Mouse (Mus musculus): ENCODE data around the gene Snrpc. TPM values are rescaled to one million over a fixed set of nuclear protein-coding genes. Genes with fewer than 3 reads are reported as not detected.
A peak's percentile ranks its signal among the peaks of the same experiment; 100 is the strongest.
"Not testable (repeated sequence)": the region's sequence is repeated elsewhere in the genome, so short reads cannot be mapped to it uniquely, and the experiment has no call there.

Snrpc gene
- total RNA-seq (2021): 10 to 100 TPM; 84.2 to 85.8 TPM
- long read RNA-seq, experiment 1, transcript Snrpc-201 (6 exons, 758 nt): major isoform, 53 of 60 reads
- long read RNA-seq, experiment 1, partial matches to known transcripts: 7 of 60 reads
- long read RNA-seq, experiment 1, other reads (novel, unspliced or antisense): 0 of 60 reads
- long read RNA-seq, experiment 2, transcript Snrpc-201 (6 exons, 758 nt): major isoform, 23 of 26 reads
- long read RNA-seq, experiment 2, partial matches to known transcripts: 3 of 26 reads
- long read RNA-seq, experiment 2, other reads (novel, unspliced or antisense): 0 of 26 reads

DNA sequence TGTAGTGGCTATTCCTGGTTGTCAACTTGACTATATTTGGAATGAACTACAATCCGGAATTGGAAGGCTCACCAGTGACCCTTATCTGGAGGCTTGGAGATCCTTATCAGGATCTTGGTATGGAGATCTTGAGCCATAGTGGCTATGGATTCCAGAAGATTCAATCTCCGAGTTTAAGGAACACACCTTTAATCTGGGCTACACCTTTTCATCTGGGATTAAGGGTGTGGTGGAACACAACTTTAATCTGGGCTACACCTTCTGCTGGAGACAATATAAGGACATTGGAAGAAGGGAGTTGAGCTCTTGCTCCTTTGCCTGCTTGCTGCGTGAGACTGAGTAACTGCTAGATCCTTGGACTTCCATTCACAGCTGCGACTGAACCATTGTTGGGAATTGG, at the start of gene Snrpc:
TSS of gene Snrpc (plus strand) at position 301 of the 400 bp plus-strand sequence.
- DNase-seq: not testable (repeated sequence)

DNA sequence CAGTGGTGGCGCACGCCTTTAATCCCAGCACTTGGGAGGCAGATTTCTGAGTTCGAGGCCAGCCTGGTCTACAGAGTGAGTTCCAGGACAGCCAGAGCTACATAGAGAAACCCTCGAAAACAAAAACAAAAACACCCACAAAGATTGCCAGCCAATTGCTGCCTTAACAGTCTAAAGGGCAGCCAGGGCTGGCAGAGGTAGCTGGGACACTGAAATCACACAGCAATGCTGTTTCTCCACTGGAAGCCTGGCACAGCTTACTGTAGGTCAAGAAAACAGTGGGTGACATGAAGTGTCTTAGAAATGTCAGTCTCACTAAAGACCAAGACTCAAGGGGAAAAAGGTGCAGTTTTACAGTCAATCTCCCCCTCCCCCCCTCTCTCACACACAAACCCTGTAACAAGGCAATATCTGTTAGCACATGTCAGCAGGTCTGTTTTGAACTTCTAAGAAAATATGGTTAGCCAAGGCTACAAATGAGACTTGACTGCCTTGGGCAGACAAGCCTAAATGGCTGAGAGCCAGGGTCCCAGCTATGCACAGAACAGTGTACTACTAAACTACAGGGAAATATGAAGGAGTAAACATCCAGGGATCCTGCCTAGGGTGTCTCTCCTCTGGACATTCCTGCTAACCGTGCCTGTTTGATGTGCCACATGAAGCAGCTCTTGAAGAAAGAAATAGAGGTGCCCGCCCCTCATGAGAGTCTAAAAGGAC, 49.3 kb upstream of the Snrpc start:
- DNase-seq: peak in 1 of 2 experiments; percentile 40

DNA sequence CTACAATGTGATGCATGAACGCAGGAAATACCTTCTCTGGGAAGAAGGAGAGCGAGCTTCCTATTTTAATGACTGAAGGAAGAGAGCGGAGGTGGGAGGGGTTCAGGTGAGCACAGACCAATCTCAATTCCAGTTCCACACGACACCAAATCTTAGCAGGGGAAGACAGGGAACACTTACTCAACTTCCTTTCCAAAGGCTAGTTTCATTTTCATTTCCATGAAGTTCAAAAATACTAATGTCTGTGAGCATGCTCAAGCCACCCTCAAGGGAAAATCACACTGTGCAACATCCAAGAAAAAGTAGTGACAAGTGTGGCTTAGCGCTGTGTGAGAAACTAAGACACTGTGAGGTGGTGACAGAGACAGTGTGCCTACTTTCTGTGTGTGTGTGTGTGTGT, 47.9 kb upstream of the Snrpc start:
- no peak for DNase-seq

DNA sequence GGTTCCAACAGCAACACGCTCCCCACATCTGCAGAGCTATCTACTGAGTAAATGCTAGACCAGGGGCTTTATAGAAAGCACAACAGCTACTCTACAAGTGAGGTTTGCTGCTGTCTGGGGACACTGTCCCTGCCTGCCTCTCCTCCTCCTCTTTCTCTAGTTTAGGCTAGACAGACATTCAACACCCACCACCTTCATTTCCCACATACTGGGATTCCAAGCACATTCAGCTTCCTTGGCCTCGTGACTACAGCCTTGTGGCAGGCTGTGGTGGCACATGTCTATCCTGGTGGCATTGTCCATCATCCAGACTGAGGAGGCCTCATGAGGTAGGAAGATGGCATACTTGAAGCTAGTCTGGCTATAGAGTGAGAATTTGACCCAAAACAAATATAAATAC, 47.0 kb upstream of the Snrpc start:
- DNase-seq: no peak

DNA sequence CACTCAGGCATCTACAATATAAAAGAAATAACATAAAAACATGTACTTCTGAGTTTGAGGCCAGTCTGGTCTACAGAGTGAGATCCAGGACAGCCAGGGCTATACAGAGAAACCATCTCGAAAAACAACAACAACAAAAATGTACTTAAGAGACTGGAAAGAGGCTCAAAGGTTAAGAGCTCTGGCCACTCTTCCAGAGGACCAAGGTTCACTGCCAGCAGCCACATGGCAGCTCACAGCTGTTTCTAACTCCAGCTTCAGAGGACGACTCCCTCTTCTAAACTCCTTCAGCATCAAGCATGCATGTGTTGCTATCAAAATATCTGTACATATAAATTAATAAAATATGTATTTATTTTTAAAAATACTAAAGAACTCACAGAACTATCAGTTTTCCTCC, 46.4 kb upstream of the Snrpc start:
- peak in 1 of 2 experiments; percentile 22 for DNase-seq

DNA sequence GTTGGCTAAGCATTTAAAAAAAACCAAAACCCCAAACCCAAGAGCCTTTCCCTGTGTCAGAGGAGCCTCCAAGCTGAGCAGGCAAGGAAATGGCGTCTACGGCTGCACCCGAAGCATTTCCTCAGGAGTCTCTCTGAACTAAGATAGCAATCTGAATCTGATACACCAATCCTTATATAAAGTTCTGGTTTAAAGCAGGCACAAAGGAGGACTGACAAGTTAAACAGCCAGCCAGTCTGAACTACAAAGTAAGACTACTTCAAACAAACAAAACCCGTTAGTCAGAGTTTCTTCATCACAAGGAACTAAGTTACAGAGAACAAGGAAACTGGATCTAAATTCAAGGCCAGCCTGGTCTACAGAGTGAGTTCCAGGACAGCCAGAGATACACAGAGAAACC, 45.4 kb upstream of the Snrpc start:
- no peak for DNase-seq

DNA sequence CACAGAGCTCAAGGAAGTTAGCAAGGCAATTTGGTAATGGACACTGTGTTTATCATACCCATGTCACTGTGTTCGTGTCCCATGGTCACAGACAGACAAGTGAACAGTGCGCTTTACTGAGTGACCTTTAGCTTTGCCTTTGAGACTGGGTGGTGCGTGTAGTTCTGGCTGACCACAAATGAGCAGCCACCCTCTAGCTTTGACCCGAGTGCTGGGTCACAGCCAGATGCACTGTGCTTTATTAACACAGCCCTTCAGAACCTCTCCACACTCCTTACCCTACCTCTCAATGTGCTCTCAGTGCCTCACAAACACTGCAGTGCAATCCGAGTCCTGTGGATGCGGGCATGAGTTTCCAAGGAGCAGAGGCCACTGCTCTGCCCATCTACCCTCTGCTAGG, 44.8 kb upstream of the Snrpc start:
- DNase-seq: peak; percentile 58 to 59

DNA sequence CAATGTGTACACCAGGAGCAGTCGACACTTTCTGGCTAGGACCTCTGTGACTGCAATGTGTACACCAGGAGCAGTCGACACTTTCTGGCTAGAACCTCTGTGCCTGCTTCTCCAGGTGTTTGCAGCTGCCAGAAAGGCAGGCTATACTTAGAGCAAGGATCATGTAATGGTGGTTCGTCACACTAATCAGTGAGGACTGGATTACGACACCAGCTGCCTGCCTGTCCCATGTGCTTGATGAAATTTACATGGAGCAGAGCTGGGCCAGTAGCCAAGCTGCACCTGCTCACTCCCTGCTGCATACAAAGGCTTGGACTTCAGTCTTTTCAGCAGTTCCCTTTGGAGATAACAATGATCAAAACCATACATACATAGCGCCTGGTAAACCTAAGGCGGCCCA, 41.2 kb upstream of the Snrpc start:
- peak; percentile 50 to 55 for DNase-seq

DNA sequence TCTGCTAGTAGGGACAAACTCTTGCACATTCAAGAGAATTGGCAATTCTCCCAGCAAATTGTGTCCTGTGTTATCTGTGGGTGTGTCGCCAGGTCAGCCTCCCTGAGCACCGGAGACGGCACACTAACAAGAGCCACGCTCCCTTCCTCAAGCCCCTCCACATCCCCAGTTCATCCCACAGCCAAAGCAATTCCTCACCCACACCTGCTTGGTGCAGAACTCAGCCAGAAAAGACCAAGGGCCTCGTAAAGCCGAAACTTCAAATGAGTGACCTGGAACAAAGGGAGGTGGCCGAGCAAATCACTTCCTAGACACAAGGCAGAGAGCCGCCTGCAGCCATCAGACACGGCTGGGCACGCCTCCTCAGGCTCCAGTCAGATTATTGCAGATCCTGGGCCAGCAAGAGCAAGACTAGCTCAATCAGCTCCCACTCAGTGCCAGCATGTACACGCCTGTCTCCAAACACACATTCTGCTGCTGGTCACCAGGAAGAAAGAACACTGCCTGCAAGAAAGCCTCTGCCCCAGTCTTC, 40.5 kb upstream of the Snrpc start:
- DNase-seq: peak; percentile 58 to 62

DNA sequence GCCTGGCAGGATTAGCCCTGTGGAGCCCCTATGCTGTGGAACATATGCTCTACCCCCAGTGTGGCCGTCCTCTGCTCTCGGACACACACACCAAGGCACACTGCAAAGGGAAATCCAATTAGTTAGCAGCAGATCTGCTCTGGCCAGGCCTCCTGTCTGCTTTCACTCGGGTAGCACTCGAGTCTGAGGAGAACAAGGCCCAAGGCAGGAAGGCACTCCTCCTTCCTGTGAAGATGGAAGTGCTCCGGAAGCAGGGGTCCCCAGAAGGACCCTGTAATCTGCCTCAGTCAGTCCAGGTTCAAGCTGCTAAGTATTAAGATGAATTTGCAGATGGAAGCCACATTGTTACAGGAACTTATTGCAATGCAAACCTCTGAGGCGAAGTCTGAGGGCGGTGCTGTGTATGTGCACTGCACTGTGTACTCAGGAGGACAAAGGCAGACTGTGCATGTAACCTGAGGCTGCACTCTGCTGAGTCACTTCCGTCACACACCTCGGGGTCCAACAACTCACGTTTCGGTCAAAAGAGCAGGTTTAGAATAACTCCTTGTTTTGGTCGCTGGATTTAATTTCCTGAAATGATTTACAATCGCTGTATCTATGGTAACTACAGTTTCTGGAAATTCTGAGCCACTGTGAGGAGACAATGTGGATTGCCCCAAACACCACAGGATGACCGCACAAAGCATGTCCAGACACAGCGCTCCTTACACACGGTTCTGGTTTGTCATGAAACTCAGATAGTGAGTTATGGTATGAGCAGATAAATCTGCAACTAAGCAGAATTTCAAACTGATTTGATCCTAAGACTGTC, 38.0 kb upstream of the Snrpc start:
- no peak for DNase-seq

DNA sequence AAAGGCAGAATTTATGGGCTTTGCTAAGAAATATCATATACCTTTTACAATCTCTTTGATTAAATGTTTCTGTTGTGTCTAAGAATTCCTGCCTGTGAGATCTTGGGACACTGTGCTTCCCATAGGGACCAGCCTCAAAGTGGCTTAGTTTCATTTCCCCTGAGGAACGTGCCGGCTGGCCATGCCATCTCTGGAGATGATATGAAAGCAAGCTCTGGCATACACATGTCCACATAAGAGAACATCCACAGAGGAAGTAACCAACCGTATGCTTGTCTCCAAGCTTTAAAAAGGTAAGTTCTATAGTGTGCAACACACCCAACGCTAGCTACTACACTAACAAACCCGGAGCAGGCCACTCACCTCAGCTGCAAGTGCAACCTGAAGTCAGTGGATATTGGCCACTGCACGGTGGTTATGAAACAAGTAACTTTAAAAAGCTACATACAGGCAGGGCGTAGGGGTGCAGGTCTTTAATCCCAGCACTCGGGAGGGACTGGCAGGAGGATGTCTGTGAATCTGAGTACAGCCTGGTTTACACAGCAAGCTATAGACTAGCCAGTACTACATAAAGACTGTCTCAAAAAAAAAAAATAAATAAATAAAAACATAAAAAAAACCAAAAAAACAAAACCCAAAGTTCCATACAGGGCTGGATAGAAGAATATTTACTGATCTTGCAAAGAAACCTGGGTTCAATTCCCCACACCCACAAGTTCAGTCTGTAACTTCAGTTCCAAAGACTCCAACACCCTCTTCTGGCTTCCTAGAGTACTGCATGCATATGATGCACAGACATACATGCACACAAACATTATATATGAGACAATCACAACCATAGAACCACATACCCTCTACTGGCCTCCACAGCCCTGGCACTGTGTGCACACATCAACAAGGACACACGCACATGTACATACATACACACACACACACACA, 37.0 kb upstream of the Snrpc start:
- no peak for DNase-seq

DNA sequence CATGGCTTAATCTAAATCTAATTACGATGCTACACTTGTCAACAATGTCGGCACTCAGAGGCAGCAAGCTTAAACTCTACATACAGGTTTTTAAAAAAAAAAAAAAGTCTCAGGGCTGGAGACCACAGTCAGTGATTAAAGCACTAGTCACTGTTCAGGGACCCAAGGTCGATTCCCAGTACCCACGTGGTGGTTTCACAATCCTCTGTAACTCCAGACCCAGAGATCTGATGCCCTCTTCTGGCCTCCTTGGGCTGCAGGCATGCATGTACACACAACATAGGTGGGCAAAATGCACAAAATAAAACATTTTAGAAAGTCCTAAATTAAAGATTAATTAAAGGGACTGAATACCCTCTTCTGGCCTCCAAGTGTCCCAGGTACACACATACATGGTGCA, 34.2 kb upstream of the Snrpc start:
- DNase-seq: peak; percentile 68 to 74

DNA sequence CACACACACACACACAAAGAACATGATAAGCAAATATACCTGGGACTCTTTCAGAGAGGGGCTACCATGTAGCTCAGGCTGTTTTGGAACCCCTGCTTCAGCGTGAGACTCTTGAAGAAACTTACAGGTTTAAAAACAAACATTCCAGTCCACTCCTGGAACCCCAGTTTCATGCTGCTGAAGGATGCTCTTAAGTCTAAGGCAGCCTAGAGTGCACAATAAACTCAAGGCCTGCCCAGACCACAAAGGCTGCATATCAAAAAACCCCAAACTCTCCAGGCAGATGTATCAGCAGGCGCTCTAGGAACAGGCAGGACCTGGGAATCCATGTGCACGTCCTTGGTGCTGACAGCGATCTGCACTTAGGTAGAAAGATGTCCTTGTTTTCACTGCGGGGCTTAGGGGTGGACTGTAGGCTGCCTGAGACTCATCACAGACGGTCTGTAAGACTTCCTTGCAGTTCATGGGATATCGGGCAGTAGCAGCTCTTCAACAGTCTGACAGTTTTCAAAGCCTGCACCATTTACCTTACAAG, 33.7 kb upstream of the Snrpc start:
- DNase-seq: peak in 1 of 2 experiments; percentile 49

DNA sequence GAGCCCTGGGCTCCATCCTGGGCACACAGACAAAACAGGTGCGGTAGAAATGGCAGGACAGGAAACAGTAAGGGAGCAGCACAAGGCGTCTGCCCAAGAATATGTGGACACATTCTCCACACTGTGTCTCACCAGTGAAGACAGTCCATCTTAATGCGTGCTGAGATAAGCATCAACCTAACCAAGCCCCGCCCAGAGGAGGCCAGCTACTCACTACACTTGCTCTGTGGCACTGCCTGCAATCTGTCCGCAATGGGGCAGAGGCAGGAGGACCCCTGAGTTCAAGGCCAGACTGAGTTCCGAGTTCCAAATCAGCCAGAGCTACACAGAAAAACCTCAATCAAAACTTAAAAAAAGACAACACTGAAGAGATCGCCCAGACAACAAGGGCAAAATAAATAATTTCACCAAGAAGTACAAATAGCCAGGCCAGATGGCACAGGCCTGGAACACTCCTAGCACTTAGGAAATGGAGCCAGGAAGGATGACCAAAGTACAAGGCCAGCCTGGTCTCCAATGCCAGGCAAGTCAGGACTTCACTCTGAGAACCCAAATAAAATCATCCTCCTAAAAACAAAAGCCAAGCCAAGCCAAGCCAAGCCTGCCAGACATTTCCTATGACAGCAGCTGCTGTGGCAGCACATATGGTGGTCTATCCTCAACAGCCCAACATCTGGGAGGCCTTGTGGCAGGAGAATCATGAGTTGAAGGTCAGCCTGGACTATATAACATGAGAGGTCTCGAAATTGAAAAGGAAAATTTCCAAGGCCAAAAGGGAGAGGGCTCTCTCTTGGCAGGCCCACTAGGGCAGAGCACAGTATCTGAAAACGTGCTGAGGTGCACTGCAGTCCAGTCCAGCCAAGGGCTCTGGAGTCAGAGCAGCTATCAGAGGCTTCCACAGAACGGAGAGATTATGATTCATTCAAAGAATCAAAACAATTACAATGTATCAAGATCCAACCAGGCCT, 32.9 kb upstream of the Snrpc start:
- peak; percentile 56 to 61 for DNase-seq

DNA sequence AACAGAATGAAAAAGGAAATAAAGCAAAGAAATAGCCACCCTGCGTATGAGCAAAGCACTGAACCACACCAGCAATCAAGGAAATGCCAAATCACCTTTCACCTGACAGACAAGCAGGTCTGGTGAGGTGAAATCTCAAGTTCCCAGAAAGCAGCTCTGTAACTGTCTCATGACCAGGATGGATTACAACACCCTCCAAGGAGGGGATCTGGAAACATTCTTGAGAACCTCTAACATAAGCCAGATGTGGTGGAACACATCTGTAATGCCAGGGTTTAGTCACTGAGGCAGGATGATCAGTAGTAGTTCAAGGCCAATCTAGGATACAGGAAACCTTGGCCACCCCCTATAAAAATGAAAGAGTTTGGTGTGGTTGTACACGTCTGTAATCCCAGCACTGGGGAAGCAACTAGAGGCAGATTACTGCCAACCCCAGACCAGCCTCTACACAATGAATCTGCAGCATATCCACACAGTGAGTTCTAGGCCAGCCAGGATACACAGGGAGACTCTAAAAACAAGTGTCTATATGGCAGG, 30.3 kb upstream of the Snrpc start:
- DNase-seq: no peak

DNA sequence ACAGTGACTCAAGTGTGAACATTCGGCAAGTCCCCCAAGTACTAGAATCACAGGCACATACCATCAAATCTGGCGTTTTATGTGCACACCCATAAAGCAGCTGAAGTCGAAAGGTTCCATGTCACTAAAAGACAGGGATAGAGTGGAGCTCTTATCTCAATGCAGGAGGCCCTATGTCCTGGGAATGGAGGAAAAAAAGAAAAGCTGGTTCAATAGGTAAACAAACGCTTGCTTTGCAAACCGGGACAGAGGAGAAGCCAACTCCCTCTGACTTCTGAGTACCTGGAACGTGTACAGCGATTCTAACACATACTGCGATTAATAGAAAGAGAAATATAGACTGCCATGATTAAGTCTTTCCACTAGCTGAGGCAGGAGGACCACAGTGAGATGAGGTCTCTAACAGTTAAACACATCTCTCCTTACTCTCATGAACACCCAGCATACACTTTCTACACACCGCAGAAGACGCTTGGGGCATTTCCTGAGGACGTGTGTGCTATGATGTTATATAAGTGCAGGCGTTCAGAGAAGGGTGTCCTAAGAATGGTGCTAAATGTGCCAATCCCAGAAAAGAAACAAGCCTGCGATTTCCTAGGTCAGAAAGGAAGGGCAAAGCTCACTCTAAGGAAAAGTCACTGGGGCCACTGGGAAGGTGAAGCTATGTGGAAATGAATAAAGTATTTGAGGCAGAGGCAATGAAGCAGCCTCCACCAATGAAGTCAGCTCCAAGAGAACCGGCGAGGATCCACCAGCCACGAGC, 27.2 kb upstream of the Snrpc start:
- no peak for DNase-seq

DNA sequence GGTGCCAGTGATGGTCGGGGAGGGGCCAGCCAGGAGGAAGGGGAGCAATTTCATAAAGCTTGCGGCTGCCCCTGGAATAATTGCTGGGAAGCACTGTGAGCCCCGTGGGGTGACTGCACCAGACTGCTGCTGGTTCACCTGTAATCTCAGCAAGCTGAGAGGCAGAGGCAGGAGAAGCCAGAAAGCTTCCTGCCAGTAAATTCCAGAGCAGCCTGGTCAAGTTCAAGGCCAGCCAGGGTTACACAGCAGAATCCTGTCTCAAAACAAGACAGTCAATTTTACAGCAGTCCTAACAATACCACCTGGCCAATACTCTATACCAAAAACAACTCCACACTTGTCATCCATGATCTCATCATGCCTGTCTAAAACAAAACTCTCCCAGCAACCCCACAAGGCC, 26.0 kb upstream of the Snrpc start:
- DNase-seq: no peak

DNA sequence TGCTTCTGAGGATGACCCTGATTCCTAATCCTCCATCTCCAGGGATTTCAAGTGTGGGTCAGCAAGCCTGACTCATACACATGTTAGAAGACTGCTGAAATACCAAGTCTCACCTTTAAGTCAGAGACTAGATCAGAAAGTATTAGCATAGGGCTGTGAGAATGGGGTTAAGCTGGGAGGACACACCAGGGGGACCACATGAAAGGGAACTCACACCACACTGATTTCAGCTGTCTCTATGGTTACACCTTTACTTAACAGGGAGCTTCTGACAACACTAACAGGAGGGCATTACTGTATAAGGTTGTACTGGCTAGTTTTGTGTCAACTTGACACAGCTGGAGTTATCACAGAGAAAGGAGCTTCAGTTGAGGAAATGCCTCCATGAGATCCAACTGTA, 23.3 kb upstream of the Snrpc start:
- no peak for DNase-seq

DNA sequence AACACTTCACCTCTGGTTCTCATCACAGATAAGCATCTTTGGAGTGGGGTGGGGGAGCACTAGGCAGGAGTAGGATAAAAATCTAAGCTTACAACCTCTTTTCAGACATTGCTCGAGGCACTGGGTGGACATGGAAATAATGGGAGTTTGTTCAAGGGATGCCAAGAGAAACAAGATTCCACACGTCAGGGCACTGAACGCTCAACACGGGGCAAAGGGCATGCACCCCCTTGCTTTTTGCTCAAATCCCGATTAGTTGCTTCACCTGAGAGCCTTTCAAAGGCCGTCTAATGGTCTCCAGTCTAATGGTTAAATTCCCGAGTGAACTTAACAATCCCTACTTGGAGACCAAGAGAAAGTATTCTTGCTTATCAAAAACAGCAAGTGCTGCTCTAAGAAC, 18.9 kb upstream of the Snrpc start:
- DNase-seq: no peak
